Mouse (Mus musculus) kidney, adult 2 months (tissue): ENCODE results near the gene Trim14. TPM values are rescaled to one million over a fixed set of nuclear protein-coding genes. Genes with fewer than 3 reads are reported as not detected.

Experiments used
- DNase-seq: peaks from one replicate; pipeline ENCODE4 v3.0.0; 2021
- H3K27ac ChIP-seq: fragments of 200-500 bp; 2 replicates; pipeline ENCODE4 v1.5.1; 2012; ENCODE audit warnings: low read depth, low read length, control low read depth, inconsistent platforms; ENCODE audit not compliant: insufficient read depth
- H3K27me3 ChIP-seq: fragments of 200-500 bp; replicated peaks from 2 replicates; pipeline ENCODE4 v1.6.1; 2012; ENCODE audit warnings: mild to moderate bottlenecking, moderate library complexity, low read length, inconsistent platforms; ENCODE audit not compliant: control insufficient read depth, insufficient read depth
- H3K36me3 ChIP-seq: fragments of 200-500 bp; 2 replicates; pipeline ENCODE4 v1.6.1; 2012; ENCODE audit warnings: mild to moderate bottlenecking, moderate library complexity, low read length, inconsistent platforms; ENCODE audit not compliant: control insufficient read depth, insufficient read depth
- H3K4me1 ChIP-seq: fragments of 200-500 bp; 2 replicates; pipeline ENCODE4 v1.6.1; 2011; ENCODE audit warnings: low read length; ENCODE audit not compliant: control insufficient read depth, insufficient read depth
- H3K4me3 ChIP-seq: fragments of 200-500 bp; 2 replicates; pipeline ENCODE4 v1.5.1; 2011; ENCODE audit warnings: mild to moderate bottlenecking, low read depth, low read length, control low read depth; ENCODE audit not compliant: insufficient read depth
- CTCF ChIP-seq: fragments of 200-500 bp; conservative IDR thresholded peaks from 2 replicates; pipeline ENCODE4 v1.5.1; 2011; ENCODE audit warnings: low read depth, mild to moderate bottlenecking, control low read depth, low read length, moderate library complexity, mixed read lengths; ENCODE audit not compliant: insufficient read depth, insufficient read length
- POLR2A ChIP-seq: fragments of 200-500 bp; IDR thresholded peaks from one replicate; pipeline ENCODE4 v1.6.1; 2011; ENCODE audit warnings: low read depth, low read length, control low read depth
- WGBS: fragments of 180-500 bp; shearing (Covaris S2); methylation state at CpG from one replicate; pipeline ENCODE4 v1.1.7; 2018; 5-methylcytosine and 5-hydroxymethylcytosine counted together
- polyA plus RNA-seq: library from polyadenylated mRNA; depleted of rRNA; stranded (reverse); fragments of >200 nt; gene quantifications from 2 replicates; pipeline ENCODE4 v1.2.3, GENCODE M21; 2012

Gene Trim14
- polyA plus RNA-seq, 1 experiment = 2.6 TPM

GRCm38 (mm10) chr4:46505361-46506057 lies 30.4 kb downstream of the Trim14 start:
- WGBS = 76% methylated on average over 8 of the region's 8 CpGs
- Histone ChIP-seq H3K4me1 (no peaks in the 10 kb centered on the region), H3K36me3 (no peaks in the 10 kb centered on the region), H3K27me3 (no peaks in the 10 kb centered on the region), H3K27ac (no peak overlapping the region), H3K4me3 (no peak overlapping the region)
- no peak for DNase-seq
- TF ChIP-seq POLR2A (no peak), CTCF (no peak)

GRCm38 (mm10) chr4:46503881-46504280 lies 32.1 kb downstream of the Trim14 start:
- no peak for DNase-seq
- no peaks in the 10 kb centered on the region for H3K36me3 ChIP-seq
- no peaks in the 10 kb centered on the region for H3K27me3 ChIP-seq
- TF ChIP-seq CTCF (no peak), POLR2A (no peak)
- H3K27ac ChIP-seq = no peak overlapping the region
- 74% methylated on average over 3 of the region's 3 CpGs for WGBS
- no peak overlapping the region for H3K4me3 ChIP-seq
- H3K4me1 ChIP-seq = no peaks in the 10 kb centered on the region; the same call in 1 of the 2 replicates

- Histone ChIP-seq H3K27ac (no peak overlapping the region), H3K36me3 (no peaks in the 10 kb centered on the region), H3K27me3 (no peaks in the 10 kb centered on the region), H3K4me3 (no peak overlapping the region), H3K4me1 (no peaks in the 10 kb centered on the region; the same call in 1 of the 2 replicates)
- DNase-seq = no peak
- WGBS = 82% methylated on average over 16 of the region's 16 CpGs
- no peak for TF ChIP-seq POLR2A
Measured at GRCm38 (mm10) chr4:46502606-46503502, 33.1 kb downstream of the Trim14 start.

GRCm38 (mm10) chr4:46498976-46499375 lies 37.0 kb downstream of the Trim14 start:
- 14% methylated on average over 4 of the region's 4 CpGs for WGBS
- no peaks in the 10 kb centered on the region for H3K36me3 ChIP-seq
- H3K4me1 ChIP-seq = no peaks in the 10 kb centered on the region; the same call in 1 of the 2 replicates
- H3K4me3 ChIP-seq = no peak overlapping the region
- no peak overlapping the region for H3K27ac ChIP-seq
- H3K27me3 ChIP-seq = no peaks in the 10 kb centered on the region
- DNase-seq = peak; percentile 45
- peak; percentile 60 for TF ChIP-seq CTCF
- no peak for TF ChIP-seq POLR2A

GRCm38 (mm10) chr4:46498511-46498910 lies 37.4 kb downstream of the Trim14 start:
- H3K36me3 ChIP-seq = no peaks in the 10 kb centered on the region
- WGBS = 41% methylated on average over 3 of the region's 3 CpGs

GRCm38 (mm10) chr4:46497286-46497892 lies 38.6 kb downstream of the Trim14 start:
- DNase-seq = peak; percentile 75
- WGBS = 53% methylated on average over 4 of the region's 4 CpGs
- no peaks in the 10 kb centered on the region; the same call in 1 of the 2 replicates for H3K4me1 ChIP-seq

More at GRCm38 (mm10) chr4:46498511-46498910, 37.4 kb downstream of the Trim14 start:
- peak; percentile 70 for DNase-seq
- TF ChIP-seq CTCF (0 out of 2 replicates have a peak, but pooled peaks have one; percentile 9), POLR2A (no peak)
- H3K4me1 ChIP-seq = no peaks in the 10 kb centered on the region; the same call in 1 of the 2 replicates
- no peaks in the 10 kb centered on the region for H3K27me3 ChIP-seq
- H3K4me3 ChIP-seq = no peak overlapping the region
- H3K27ac ChIP-seq = no peak overlapping the region

GRCm38 (mm10) chr4:46495543-46495942 lies 40.4 kb downstream of the Trim14 start:
- Histone ChIP-seq H3K27ac (no peak overlapping the region), H3K36me3 (no peaks in the 10 kb centered on the region)
- 75% methylated on average over 12 of the region's 12 CpGs for WGBS

More at GRCm38 (mm10) chr4:46497286-46497892, 38.6 kb downstream of the Trim14 start:
- H3K4me3 ChIP-seq = no peak overlapping the region
- H3K27ac ChIP-seq = no peak overlapping the region
- TF ChIP-seq CTCF (peak; percentile 93), POLR2A (no peak)
- H3K27me3 ChIP-seq = no peaks in the 10 kb centered on the region
- H3K36me3 ChIP-seq = no peaks in the 10 kb centered on the region

More at GRCm38 (mm10) chr4:46495543-46495942, 40.4 kb downstream of the Trim14 start:
- no peaks in the 10 kb centered on the region; the same call in 1 of the 2 replicates for H3K4me1 ChIP-seq
- H3K27me3 ChIP-seq = no peaks in the 10 kb centered on the region
- no peak overlapping the region for H3K4me3 ChIP-seq
- DNase-seq = no peak
- TF ChIP-seq POLR2A (no peak), CTCF (no peak)
